Mouse (Mus musculus) adipocyte (in vitro differentiated cells): Measurements from ENCODE around the gene Gm3625.
"Not testable (repeated sequence)": the region's sequence is repeated elsewhere in the genome, so short reads cannot be mapped to it uniquely, and the experiment has no call there.

Experiments used
- DNase-seq: peaks from one replicate; pipeline ENCODE4 v3.0.0-alpha.2; 2016; ENCODE audit warnings: low spot score

Gene Gm3625

GRCm38 (mm10) chr12:4555451-4555850 is 37.3 kb downstream of the Gm3625 start:
- DNase-seq, result no peak

- DNase-seq, result not testable (repeated sequence)
Observed at GRCm38 (mm10) chr12:4553704-4554103, 39.0 kb downstream of the Gm3625 start.

GRCm38 (mm10) chr12:4548053-4549013 is 44.4 kb downstream of the Gm3625 start:
- DNase-seq, result peak; percentile 92

GRCm38 (mm10) chr12:4547557-4547956 is 45.2 kb downstream of the Gm3625 start:
- DNase-seq, result no peak

- peak; percentile 72 for DNase-seq
Observed at GRCm38 (mm10) chr12:4546491-4546890, 46.2 kb downstream of the Gm3625 start.

GRCm38 (mm10) chr12:4545425-4545824 is 47.3 kb downstream of the Gm3625 start:
- DNase-seq, result no peak

- DNase-seq, result no peak
Observed at GRCm38 (mm10) chr12:4544400-4544919, 48.3 kb downstream of the Gm3625 start.
